Mouse (Mus musculus): Measurements from ENCODE around the gene Vmn1r17.
"Not testable (repeated sequence)": the region's sequence is repeated elsewhere in the genome, so short reads cannot be mapped to it uniquely, and the experiment has no call there.

Gene Vmn1r17

DNA sequence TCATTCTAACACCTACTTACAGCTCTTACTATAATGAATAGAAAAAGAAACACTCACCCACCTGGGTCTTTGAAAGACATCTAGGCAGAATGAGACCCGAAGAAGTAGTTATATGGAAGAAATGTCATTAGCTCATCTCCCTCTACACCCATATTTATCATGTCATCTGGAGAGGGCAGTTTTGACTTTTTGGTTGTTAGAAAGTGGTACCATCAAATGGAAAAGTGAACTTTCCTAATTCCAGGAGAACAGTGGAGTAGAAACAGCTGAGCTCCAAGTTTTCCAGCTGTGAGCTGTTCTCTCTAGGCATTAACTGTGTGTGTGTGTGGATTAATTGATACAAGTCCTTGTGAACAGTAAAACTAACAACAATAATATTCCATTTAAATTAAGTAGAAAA is at the start of gene Vmn1r17:
TSS of gene Vmn1r17 (minus strand) at position 101 of the 400 bp plus-strand sequence.
- no peak for DNase-seq (ENCODE audit: low read depth)

DNA sequence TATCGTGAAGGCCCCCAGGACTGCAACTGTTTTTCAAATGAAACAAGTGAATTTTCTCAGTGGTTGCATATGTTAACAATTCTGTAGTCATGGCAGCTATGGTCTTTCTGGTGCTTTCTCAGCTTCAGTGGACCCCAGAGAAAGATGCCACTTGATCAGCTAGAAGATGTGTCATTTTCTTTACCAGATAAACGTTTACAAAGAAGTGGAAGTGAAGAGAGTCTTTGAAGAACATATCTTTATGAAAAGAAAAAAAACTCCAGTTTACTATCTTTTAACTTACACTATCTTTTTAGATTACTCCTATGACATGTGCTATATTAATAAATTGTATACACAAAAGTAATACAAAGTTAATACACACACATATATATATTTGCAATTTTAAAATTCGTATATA is 40.0 kb upstream of the Vmn1r17 start, which contains the start of gene Vmn1r19:
TSS of gene Vmn1r19 (plus strand) at position 301 of the 400 bp plus-strand sequence.
- not testable (repeated sequence) for DNase-seq (ENCODE audit: low read depth)

DNA sequence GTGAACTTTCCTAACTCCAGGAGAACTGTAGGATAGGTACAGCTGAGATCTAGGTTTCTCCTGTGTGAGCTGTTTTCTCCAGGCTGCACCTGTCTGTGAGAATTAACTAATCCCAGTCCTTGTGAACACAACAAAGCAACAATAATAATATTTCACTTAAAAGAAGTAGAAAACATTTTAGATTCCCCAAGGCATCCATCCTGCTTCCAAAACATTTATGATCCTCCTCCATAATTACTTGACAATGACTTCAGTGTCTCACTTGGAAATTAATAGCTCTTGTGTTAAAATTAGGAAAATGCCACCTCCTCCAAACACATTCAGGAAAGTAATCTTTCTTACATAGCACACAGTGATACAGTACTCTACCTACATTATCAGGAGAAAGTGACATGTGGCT is 32.2 kb upstream of the Vmn1r17 start, which contains the start of gene Vmn1r18:
TSS of gene Vmn1r18 (minus strand) at position 101 of the 400 bp plus-strand sequence.
- DNase-seq (ENCODE audit: low read depth) = no peak

DNA sequence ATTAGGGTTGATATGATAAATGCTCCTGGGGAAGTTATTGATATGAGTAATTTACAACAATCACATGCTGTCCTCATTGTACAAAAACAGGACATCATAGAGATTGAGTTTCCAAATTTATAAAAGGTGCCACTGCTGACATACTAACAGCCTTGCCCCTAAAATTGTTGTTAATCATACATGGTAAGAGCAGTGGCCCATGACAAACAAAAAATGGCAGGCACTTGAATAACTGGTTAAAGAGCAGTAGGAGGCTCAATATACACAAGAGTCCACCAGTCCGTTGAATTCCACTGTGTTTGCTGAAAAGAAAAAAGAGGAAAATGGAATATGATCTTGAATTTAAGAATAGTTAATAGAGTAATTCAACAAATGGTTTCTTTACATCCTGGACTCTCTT is 4.0 kb upstream of the Vmn1r17 start:
- no peak for DNase-seq (ENCODE audit: low read depth)

DNA sequence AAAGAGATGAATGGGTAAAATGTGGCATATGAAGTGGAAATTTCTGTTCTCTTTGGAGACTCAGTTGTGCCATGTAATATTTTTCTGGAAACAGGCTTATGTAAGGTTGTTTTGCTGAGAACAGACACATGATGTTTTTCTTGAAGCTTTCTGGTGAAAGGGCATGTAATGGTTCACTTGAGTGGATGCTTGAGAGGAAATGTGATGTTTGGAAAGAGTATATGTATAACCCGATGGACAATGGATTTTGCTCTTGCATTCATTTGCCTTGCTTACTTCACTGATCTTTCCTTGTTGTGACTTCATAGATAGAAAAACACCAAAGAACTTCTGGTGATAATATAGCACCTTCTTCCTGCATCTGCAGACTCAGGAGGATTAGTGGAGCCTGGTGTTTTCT is 2.3 kb upstream of the Vmn1r17 start:
- not testable (repeated sequence) for DNase-seq (ENCODE audit: low read depth)

DNA sequence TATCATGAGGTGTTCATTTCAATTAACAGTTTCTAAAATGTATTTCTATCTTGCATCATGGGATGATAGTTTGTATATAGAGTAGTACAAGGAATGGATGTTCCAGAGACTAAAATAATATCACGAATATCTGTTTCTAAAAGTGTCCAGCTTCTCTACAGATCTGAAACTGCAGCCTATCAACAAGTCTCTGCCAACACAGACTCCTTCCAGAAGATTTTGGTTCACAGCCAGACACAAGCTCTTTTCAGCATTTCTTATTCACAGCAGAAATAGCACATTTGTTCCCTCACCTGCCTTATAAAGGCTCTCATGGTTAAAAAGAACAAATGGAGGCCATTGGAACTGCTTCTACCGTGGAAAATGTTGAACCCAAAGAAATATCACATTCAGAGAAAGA is 6.7 kb downstream of the Vmn1r17 start:
- no peak for DNase-seq (ENCODE audit: low read depth)

DNA sequence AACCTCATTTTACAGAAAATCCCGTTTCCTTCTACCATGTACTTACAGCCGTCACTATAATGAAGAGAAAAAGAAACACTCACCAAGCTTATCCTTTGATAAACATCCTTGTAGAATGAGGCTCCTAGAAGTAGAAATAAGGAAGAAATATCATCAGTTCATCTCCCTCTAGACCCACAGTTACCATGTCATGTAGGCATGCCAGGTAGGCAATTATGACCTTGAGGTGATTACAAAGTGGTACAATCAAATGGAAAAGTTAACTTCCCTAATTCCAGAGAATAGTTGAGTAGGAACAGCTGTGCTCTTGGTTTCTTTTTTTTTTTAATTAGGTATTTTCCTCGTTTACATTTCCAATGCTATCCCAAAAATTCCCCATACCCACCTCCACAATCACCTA is 34.1 kb downstream of the Vmn1r17 start, which contains the start of gene Vmn1r16:
TSS of gene Vmn1r16 (minus strand) at position 101 of the 400 bp plus-strand sequence.
- no peak for DNase-seq (ENCODE audit: low read depth)

DNA sequence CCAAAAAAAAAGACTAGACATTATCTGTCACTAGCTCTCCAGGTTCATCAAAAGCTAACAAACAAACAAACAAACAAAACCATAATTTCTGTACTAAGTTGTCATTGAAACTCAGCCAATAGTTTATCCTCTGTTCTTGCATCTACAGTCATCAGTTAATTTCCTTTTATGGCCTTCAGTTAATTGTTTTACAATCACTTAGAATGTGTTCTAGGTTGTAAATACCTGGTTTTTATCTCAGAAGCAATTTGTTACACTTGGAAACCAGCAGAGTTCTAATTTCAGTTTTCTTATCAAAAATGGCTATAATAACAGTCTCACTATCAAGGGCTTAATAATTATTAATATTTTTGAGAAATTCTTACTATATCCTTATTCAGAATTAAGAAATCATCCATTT is 37.4 kb downstream of the Vmn1r17 start:
- no peak for DNase-seq (ENCODE audit: low read depth)

Measured in fibroblast of lung, adult 2 months (primary cell).